17 mouse cellular contexts compared by ENCODE assay signal in genomic region chr11:59051031-59051430, GRCm38 (mm10).
DNase-seq lines count a peak whose midpoint lies in the region; TF ChIP-seq lines count a peak whose summit lies in the region.
"Had no signal": no experiment of that assay in that cellular context is flagged by ENCODE, and none has a peak within 500 bp of the region (broad histone marks: within the 10 kb centered on the region; RNA-seq: fewer than 3 reads in every experiment).

No protein-coding gene starts in this region.

- H3K4me1 ChIP-seq in heart, adult 2 months (ENCODE audit: control insufficient read depth, insufficient read depth, low read length) = peaks cover 2% of the 10 kb centered on the region; the same call in 1 of the 2 replicates
- H3K4me1 ChIP-seq: hindbrain, embryonic 10.5 days; limb, embryonic 10.5 days; liver, embryonic 13.5 days; stomach, embryonic 15.5 days had no signal

- peak; percentile 52 to 75 for DNase-seq in heart, adult 2 months
- no peak for DNase-seq in heart, postnatal 25 days (ENCODE audit: low spot score)
- DNase-seq in urinary bladder, postnatal 14 days (ENCODE audit: low spot score) = peak; percentile 16
- no peak for DNase-seq in urinary bladder, adult 2 months (ENCODE audit: low spot score)
- peak; percentile 51 to 69 for DNase-seq in gastrocnemius, postnatal 36 days
- peak; percentile 60 for DNase-seq in testis, postnatal 14 days (ENCODE audit: low spot score)
- DNase-seq in left cerebral cortex, postnatal 10 days (ENCODE audit: extremely low spot score in 1 of 2, low spot score in 2 of 2) = no peak
- no peak for DNase-seq in spleen, postnatal 14 days (ENCODE audit: low spot score in 2 of 2)
- DNase-seq: cerebellum, adult 18-20 months; kidney, adult 9 months; liver, embryonic 13.5 days; lung, postnatal 36 days; midbrain, embryonic 14.5 days; thymus, postnatal 25 days had no signal

- H3K36me3 ChIP-seq in heart, adult 2 months (ENCODE audit: control insufficient read depth, insufficient read depth, low read length) = no peaks in the 10 kb centered on the region
- H3K36me3 ChIP-seq: hindbrain, embryonic 10.5 days; limb, embryonic 10.5 days; liver, embryonic 13.5 days; stomach, embryonic 15.5 days had no signal

- TF ChIP-seq CTCF in heart, adult 2 months (IDR thresholded peaks at IDR 0.05) = no peak

- WGBS in heart, adult 2 months = 55% methylated on average over 9 of the region's 9 CpGs

- H3K27me3 ChIP-seq in heart, adult 2 months (ENCODE audit: control insufficient read depth, insufficient read depth, low read length) = no peaks in the 10 kb centered on the region
- H3K27me3 ChIP-seq: liver, embryonic 13.5 days; stomach, embryonic 15.5 days had no signal

- no peak for TF ChIP-seq POLR2A in heart, adult 2 months (IDR thresholded peaks at IDR 0.05; ENCODE audit: insufficient read depth, low read depth, low read length)

- H3K4me3 ChIP-seq in heart, adult 2 months = no peak overlapping the region
- H3K4me3 ChIP-seq: hindbrain, embryonic 10.5 days; limb, embryonic 10.5 days; liver, embryonic 13.5 days; stomach, embryonic 15.5 days had no signal

- H3K79me2 ChIP-seq in heart, adult 2 months (replicated peaks; ENCODE audit: control insufficient read depth, insufficient read depth, low read length) = no peaks in the 10 kb centered on the region

- no peak overlapping the region for H3K9ac ChIP-seq in heart, adult 2 months (ENCODE audit: low read depth, low read length)
- H3K9ac ChIP-seq: liver, embryonic 13.5 days; stomach, embryonic 15.5 days had no signal

- TF ChIP-seq EP300 in heart, adult 2 months (IDR thresholded peaks at IDR 0.05; ENCODE audit: insufficient read depth, low read depth, low read length) = peak; percentile 39; the same call in 1 of the 2 replicates

- intact Hi-C loops in heart, adult 2 months (cut with DNase I) = no loop called here
- intact Hi-C loops in heart, postnatal 25 days (cut with DNase I) = no loop called here
- intact Hi-C loops in gastrocnemius, postnatal 36 days (cut with DNase I) = no loop called here
- intact Hi-C loops in left cerebral cortex, postnatal 10 days (cut with DNase I) = no loop called here

- H3K27ac ChIP-seq in heart, adult 2 months = peak overlapping the region; percentile 15; the same call in 1 of the 2 replicates
- H3K27ac ChIP-seq: hindbrain, embryonic 10.5 days; limb, embryonic 10.5 days; liver, embryonic 13.5 days; stomach, embryonic 15.5 days had no signal

Comparison
In these comparisons a context has a peak if more than half of its experiments do, and no peak if none do; other contexts are left out.
1. DNase-seq: peak in heart, adult 2 months (2 of 2), urinary bladder, postnatal 14 days (single experiment), gastrocnemius, postnatal 36 days (2 of 2) and testis, postnatal 14 days (single experiment); none in heart, postnatal 25 days (single experiment), urinary bladder, adult 2 months (single experiment), left cerebral cortex, postnatal 10 days (0 of 2) and spleen, postnatal 14 days (0 of 2).